Mouse (Mus musculus): ENCODE results near the gene Chuk. TPM values are rescaled to one million over a fixed set of nuclear protein-coding genes. Genes with fewer than 3 reads are reported as not detected.

Chuk gene
- polyA plus RNA-seq, 1 experiment from 2014 or later = 65.8 TPM

DNA sequence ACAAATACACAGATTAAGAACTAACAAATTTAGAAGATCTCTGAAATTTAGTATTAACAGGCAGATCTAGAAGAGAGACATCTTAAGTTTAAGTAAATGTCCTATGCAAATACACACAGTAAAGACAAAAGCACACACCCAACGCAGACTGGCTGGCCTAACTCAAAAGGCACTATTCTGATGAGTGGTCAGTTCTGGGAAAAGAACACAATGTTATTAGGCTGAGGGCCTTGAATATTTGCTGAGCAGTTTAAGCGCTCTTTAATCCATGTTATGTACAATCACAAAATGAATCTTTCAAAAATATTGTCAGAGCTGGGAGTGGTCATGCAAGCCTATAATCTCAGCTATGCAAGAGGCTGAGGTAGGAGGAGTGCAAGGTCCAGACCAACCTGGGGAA, 42.5 kb downstream of the Chuk start:
- 90% methylated on average over 2 of the region's 2 CpGs for WGBS
- Histone ChIP-seq H3K4me1 (peaks cover 9% of the 10 kb centered on the region), H3K9ac (replicated peaks) (no peak overlapping the region), H3K4me2 (replicated peaks) (no peak overlapping the region), H3K9me3 (no peaks in the 10 kb centered on the region), H3K4me3 (no peak overlapping the region), H3K27me3 (no peaks in the 10 kb centered on the region), H3K36me3 (no peaks in the 10 kb centered on the region; the same call in none of the 2 replicates), H3K27ac (replicated peaks) (no peak overlapping the region)
- ATAC-seq (ENCODE audit: low FRiP score, low read depth) = no peak

GRCm38 (mm10) chr19:44063773-44064172, 43.5 kb downstream of the Chuk start:
- Histone ChIP-seq H3K9ac (replicated peaks) (no peak overlapping the region), H3K27ac (replicated peaks) (no peak overlapping the region), H3K36me3 (peaks cover 5% of the 10 kb centered on the region), H3K9me3 (no peaks in the 10 kb centered on the region), H3K4me2 (replicated peaks) (no peak overlapping the region), H3K4me1 (peaks cover 7% of the 10 kb centered on the region), H3K4me3 (no peak overlapping the region), H3K27me3 (no peaks in the 10 kb centered on the region)
- ATAC-seq (ENCODE audit: low FRiP score, low read depth) = no peak
- WGBS = 88% methylated on average over 7 of the region's 7 CpGs

GRCm38 (mm10) chr19:44060226-44060625, 47.1 kb downstream of the Chuk start:
- Histone ChIP-seq H3K4me3 (no peak overlapping the region), H3K27me3 (no peaks in the 10 kb centered on the region), H3K27ac (replicated peaks) (no peak overlapping the region), H3K4me1 (no peaks in the 10 kb centered on the region), H3K4me2 (replicated peaks) (no peak overlapping the region), H3K9me3 (no peaks in the 10 kb centered on the region), H3K36me3 (peaks cover 17% of the 10 kb centered on the region), H3K9ac (replicated peaks) (no peak overlapping the region)
- WGBS = 86% methylated on average over 3 of the region's 3 CpGs
- ATAC-seq (ENCODE audit: low FRiP score, low read depth) = no peak

GRCm38 (mm10) chr19:44055173-44055826, 52.0 kb downstream of the Chuk start:
- Histone ChIP-seq H3K4me1 (no peaks in the 10 kb centered on the region), H3K9me3 (no peaks in the 10 kb centered on the region), H3K27ac (replicated peaks) (no peak overlapping the region), H3K27me3 (no peaks in the 10 kb centered on the region), H3K4me3 (no peak overlapping the region), H3K9ac (replicated peaks) (no peak overlapping the region), H3K4me2 (replicated peaks) (no peak overlapping the region), H3K36me3 (peaks cover 27% of the 10 kb centered on the region)
- no peak for ATAC-seq (ENCODE audit: low FRiP score, low read depth)
- WGBS = 87% methylated on average over 4 of the region's 4 CpGs

DNA sequence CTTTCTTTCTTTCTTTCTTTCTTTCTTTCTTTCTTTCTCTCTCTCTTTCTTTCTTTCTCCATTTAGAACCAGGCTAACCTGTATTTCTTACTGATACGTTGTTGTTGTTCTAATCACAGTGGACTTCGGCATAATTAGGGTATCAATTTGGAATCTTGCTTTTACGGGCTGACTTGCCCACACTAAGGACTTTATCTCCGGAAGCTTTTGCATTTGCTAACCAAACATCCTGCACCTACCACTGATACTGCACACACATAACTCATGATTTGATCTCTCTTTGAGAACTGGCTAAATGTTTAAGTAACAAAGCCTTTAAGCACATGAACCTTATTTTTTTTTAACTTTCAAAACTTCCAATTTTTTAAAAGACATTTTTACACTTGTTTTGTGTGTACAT, 56.9 kb downstream of the Chuk start:
- Histone ChIP-seq H3K27ac (replicated peaks) (no peak overlapping the region), H3K4me3 (no peak overlapping the region), H3K9me3 (no peaks in the 10 kb centered on the region), H3K36me3 (peaks cover 24% of the 10 kb centered on the region), H3K9ac (replicated peaks) (no peak overlapping the region), H3K4me1 (no peaks in the 10 kb centered on the region), H3K27me3 (no peaks in the 10 kb centered on the region), H3K4me2 (replicated peaks) (no peak overlapping the region)
- WGBS = 89% methylated on average over 4 of the region's 4 CpGs
- ATAC-seq (ENCODE audit: low FRiP score, low read depth) = no peak

- WGBS = 60% methylated on average over 3 of the region's 3 CpGs
- no peaks in the 10 kb centered on the region for H3K9me3 ChIP-seq
- no peak overlapping the region for H3K9ac ChIP-seq (replicated peaks)
- no peaks in the 10 kb centered on the region for H3K4me1 ChIP-seq
- no peak for ATAC-seq (ENCODE audit: low FRiP score, low read depth)
- no peak overlapping the region for H3K27ac ChIP-seq (replicated peaks)
- no peak overlapping the region for H3K4me2 ChIP-seq (replicated peaks)
- H3K36me3 ChIP-seq = peaks cover 24% of the 10 kb centered on the region
- no peak overlapping the region for H3K4me3 ChIP-seq
- H3K27me3 ChIP-seq = no peaks in the 10 kb centered on the region
Measured at GRCm38 (mm10) chr19:44049282-44049681, 58.0 kb downstream of the Chuk start.

- no peak overlapping the region for H3K9ac ChIP-seq (replicated peaks)
- no peak overlapping the region for H3K4me2 ChIP-seq (replicated peaks)
- H3K4me1 ChIP-seq = no peaks in the 10 kb centered on the region
- H3K9me3 ChIP-seq = no peaks in the 10 kb centered on the region
- H3K27me3 ChIP-seq = no peaks in the 10 kb centered on the region
- no peak overlapping the region for H3K27ac ChIP-seq (replicated peaks)
- H3K36me3 ChIP-seq = peaks cover 14% of the 10 kb centered on the region
- H3K4me3 ChIP-seq = no peak overlapping the region
- WGBS = 90% methylated on average over 3 of the region's 3 CpGs
- ATAC-seq (ENCODE audit: low FRiP score, low read depth) = no peak
Measured at GRCm38 (mm10) chr19:44045847-44046246, 61.4 kb downstream of the Chuk start.

DNA sequence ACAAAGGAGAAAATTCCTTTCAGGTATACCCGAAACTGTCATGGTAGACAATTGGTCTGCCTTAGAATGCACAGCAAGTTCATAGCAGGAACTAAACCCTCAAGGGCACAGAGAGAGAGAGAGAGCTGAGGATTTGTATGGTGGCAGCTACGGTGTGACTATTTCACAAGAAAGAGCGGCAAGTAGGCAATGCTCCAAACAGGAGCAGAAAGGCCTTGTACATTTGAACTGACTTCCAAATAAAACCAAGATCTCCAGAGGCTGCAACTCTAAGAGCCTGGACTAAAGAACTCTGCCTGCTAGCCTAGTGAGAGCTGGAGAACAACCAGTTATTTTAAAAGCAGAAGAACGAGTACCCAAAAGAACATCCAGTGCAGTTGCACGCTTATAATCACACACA, 65.2 kb downstream of the Chuk start:
- Histone ChIP-seq H3K9me3 (no peaks in the 10 kb centered on the region), H3K4me1 (no peaks in the 10 kb centered on the region), H3K27me3 (no peaks in the 10 kb centered on the region), H3K27ac (replicated peaks) (no peak overlapping the region), H3K9ac (replicated peaks) (no peak overlapping the region), H3K36me3 (peaks cover 33% of the 10 kb centered on the region), H3K4me3 (no peak overlapping the region), H3K4me2 (replicated peaks) (no peak overlapping the region)
- no peak for ATAC-seq (ENCODE audit: low FRiP score, low read depth)
- WGBS = 79% methylated on average over 5 of the region's 5 CpGs

DNA sequence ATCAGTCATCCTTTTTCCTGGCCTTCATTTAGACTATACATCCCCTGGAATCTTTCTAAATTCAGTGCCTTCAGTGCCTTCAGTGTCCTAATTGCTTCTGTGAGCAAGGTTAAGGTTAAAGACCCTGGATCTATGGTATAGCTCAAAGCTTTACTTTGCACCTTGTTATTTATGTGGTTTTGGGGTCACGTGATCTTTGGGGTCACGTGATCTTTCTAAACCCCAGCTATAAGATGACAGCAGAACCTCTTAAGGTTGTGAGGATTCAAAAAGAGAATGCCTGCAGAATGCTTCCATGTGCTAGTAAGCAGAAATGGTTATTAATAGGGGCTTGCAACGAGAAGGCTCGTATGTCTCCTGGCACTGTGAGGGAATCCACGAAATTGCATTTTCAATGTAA, 73.9 kb downstream of the Chuk start:
- no peak for ATAC-seq (ENCODE audit: low FRiP score, low read depth)
- Histone ChIP-seq H3K4me2 (replicated peaks) (no peak overlapping the region), H3K9ac (replicated peaks) (no peak overlapping the region), H3K4me1 (no peaks in the 10 kb centered on the region), H3K36me3 (peaks cover 24% of the 10 kb centered on the region), H3K4me3 (no peak overlapping the region), H3K27me3 (no peaks in the 10 kb centered on the region), H3K27ac (replicated peaks) (no peak overlapping the region), H3K9me3 (no peaks in the 10 kb centered on the region)
- WGBS = 93% methylated on average over 5 of the region's 5 CpGs

GRCm38 (mm10) chr19:44032046-44032744, 75.1 kb downstream of the Chuk start:
- no peak overlapping the region for H3K9ac ChIP-seq (replicated peaks)
- ATAC-seq (ENCODE audit: low FRiP score, low read depth) = no peak
- H3K36me3 ChIP-seq = peaks cover 13% of the 10 kb centered on the region
- WGBS = 91% methylated on average over 11 of the region's 11 CpGs
- H3K9me3 ChIP-seq = no peaks in the 10 kb centered on the region
- no peaks in the 10 kb centered on the region for H3K4me1 ChIP-seq
- no peak overlapping the region for H3K4me3 ChIP-seq
- H3K4me2 ChIP-seq (replicated peaks) = no peak overlapping the region
- no peaks in the 10 kb centered on the region for H3K27me3 ChIP-seq
- H3K27ac ChIP-seq (replicated peaks) = no peak overlapping the region

DNA sequence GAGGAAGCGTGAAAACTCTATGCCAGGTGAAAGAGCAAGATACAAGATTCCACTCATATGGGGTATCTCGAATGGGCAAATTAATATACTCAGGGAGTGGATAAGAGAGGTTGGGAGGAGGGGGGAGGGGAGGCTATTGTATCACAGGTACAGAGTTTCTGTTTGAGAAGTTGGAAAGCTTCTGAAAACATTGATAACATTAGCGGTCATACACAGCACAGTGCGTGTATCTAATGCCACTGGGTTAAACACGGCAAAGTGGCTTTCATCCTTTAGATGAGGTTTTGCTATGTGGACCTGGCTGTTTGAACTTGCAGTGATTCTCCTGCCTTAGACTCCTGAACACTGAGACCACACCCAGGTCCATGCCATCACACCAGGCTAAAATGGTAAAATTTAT, 77.3 kb downstream of the Chuk start:
- Histone ChIP-seq H3K9ac (replicated peaks) (no peak overlapping the region), H3K27ac (replicated peaks) (no peak overlapping the region), H3K4me3 (no peak overlapping the region), H3K4me2 (replicated peaks) (no peak overlapping the region), H3K9me3 (no peaks in the 10 kb centered on the region), H3K4me1 (no peaks in the 10 kb centered on the region), H3K27me3 (no peaks in the 10 kb centered on the region), H3K36me3 (no peaks in the 10 kb centered on the region)
- WGBS = 93% methylated on average over 5 of the region's 5 CpGs
- no peak for ATAC-seq (ENCODE audit: low FRiP score, low read depth)

- Histone ChIP-seq H3K4me3 (no peak within 1 kb of the TSS), H3K4me2 (replicated peaks) (no peak within 1 kb of the TSS), H3K9me3 (no peaks in the 10 kb centered on the region), H3K27ac (replicated peaks) (no peak within 1 kb of the TSS), H3K27me3 (no peaks in the 10 kb centered on the region), H3K9ac (replicated peaks) (no peak within 1 kb of the TSS), H3K4me1 (no peaks in the 10 kb centered on the region), H3K36me3 (no peaks in the 10 kb centered on the region)
- no peak for ATAC-seq (ENCODE audit: low FRiP score, low read depth)
- 61% methylated on average over 8 of the region's 8 CpGs for WGBS
Measured at GRCm38 (mm10) chr19:44028972-44029371, 78.3 kb downstream of the Chuk start, which contains the start of gene Cyp2c23. Gene Cyp2c23, minus strand, starts transcription at chr19:44029208.
